Mouse (Mus musculus) heart, adult 2 months (tissue): ENCODE measurements around the gene Mrps15. TPM values are rescaled to one million over a fixed set of nuclear protein-coding genes. Genes with fewer than 3 reads are reported as not detected.
"Not testable (repeated sequence)": the region's sequence is repeated elsewhere in the genome, so short reads cannot be mapped to it uniquely, and the experiment has no call there.

Experiments used
- DNase-seq, 2 experiments: peaks; one replicate each; pipeline ENCODE4 v3.0.0; 2021
- H3K27ac ChIP-seq: fragments of 200-600 bp; 2 replicates; pipeline ENCODE4 v1.8.1; 2022
- H3K27me3 ChIP-seq: fragments of 200-500 bp; 2 replicates; pipeline ENCODE4 v1.6.1; 2012; ENCODE audit warnings: mild to moderate bottlenecking, low read length, inconsistent platforms, mixed read lengths; ENCODE audit not compliant: control insufficient read depth, insufficient read depth
- H3K36me3 ChIP-seq: fragments of 200-500 bp; 2 replicates; pipeline ENCODE4 v1.6.1; 2012; ENCODE audit warnings: low read length, inconsistent platforms; ENCODE audit not compliant: control insufficient read depth, insufficient read depth
- H3K4me1 ChIP-seq: fragments of 200-500 bp; 2 replicates; pipeline ENCODE4 v1.6.1; 2011; ENCODE audit warnings: low read length; ENCODE audit not compliant: control insufficient read depth, insufficient read depth
- H3K4me3 ChIP-seq: fragments of 200-600 bp; 2 replicates; pipeline ENCODE4 v1.8.1; 2022
- H3K79me2 ChIP-seq: fragments of 200-500 bp; replicated peaks from 2 replicates; pipeline ENCODE4 v1.6.1; 2012; ENCODE audit warnings: mild to moderate bottlenecking, inconsistent platforms, low read length, moderate library complexity, mixed read lengths; ENCODE audit not compliant: control insufficient read depth, insufficient read depth
- H3K9ac ChIP-seq: fragments of 200-500 bp; 2 replicates; pipeline ENCODE4 v1.6.1; 2012; ENCODE audit warnings: low read depth, mild to moderate bottlenecking, control low read depth, inconsistent platforms, low read length, mixed read lengths
- CTCF ChIP-seq: fragments of 200-600 bp; IDR thresholded peaks from 2 replicates; pipeline ENCODE4 v1.8.1; 2022; ENCODE audit warnings: antibody characterized with exemption, mild to moderate bottlenecking, moderate library complexity
- EP300 ChIP-seq: fragments of 200-500 bp; IDR thresholded peaks from 2 replicates; pipeline ENCODE4 v1.6.1; 2011; ENCODE audit warnings: low read depth, low read length, control low read depth; ENCODE audit not compliant: insufficient read depth
- POLR2A ChIP-seq: fragments of 200-500 bp; IDR thresholded peaks from 2 replicates; pipeline ENCODE4 v1.6.1; 2011; ENCODE audit warnings: mild to moderate bottlenecking, low read depth, low read length, control low read depth; ENCODE audit not compliant: insufficient read depth
- WGBS: fragments of 180-500 bp; shearing (Covaris S2); methylation state at CpG from one replicate; pipeline ENCODE4 v1.1.7; 2018; 5-methylcytosine and 5-hydroxymethylcytosine counted together
- intact Hi-C: fragments of 180-260 bp; cut with DNase I; formaldehyde crosslinking; loops from one replicate; pipeline ENCODE4 v1.15.1; 2025
- polyA plus RNA-seq: library from polyadenylated mRNA; depleted of rRNA; stranded (reverse); fragments of >200 nt; gene quantifications from 2 replicates; pipeline ENCODE4 v1.2.3, GENCODE M21; 2012
- total RNA-seq, 2 experiments: library from RNA; stranded (reverse); gene quantifications; 2 replicates each; pipeline ENCODE4 v1.2.3; 2021

The Mrps15 gene
- total and polyA plus RNA-seq, 3 experiments, result 40.4 to 78.1 (median 74.9) TPM

DNA sequence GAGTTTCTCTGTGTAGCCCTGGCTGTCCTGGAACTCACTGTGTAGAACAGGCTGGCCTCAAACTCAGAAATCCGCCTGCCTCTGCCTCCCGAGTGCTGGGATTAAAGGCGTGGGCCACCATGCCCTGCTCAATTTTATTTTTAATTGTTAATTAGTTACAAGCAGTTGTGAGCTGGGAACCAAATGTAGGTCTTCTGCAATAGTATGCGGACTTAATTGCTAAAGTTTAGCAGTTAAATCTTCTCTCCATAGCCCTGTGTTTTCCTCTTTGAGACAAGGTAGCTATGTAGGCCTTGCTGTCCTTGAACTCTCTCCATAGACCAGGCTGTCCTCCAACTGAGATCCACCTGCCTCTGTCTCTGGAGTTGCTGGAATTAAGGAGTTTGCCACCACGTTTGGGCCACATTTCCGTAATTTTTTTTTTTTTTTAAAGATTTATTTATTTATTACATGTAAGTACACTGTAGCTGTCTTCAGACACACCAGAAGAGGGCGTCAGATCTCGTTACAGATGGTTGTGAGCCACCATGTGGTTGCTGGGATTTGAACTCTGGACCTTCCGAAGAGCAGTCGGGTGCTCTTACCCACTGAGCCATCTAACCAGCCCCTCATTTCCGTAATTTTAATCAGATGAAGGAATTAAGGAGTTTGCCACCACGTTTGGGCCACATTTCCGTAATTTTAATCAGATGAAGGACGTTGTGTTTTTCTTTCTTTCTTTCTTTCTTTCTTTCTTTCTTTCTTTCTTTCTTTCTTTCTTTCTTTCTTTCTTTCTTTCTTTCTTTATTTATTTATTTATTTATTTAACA lies 49.1 kb downstream of the Mrps15 start:
- peak; percentile 16; the same call in 1 of the 2 replicates for TF ChIP-seq CTCF

GRCm38 (mm10) chr4:126096464-126097111 lies 49.9 kb downstream of the Mrps15 start, which contains the start of gene Lsm10:
Lsm10 (plus strand) TSS chr4:126096623.
- peak within 1 kb of the TSS; percentile 88 for H3K27ac ChIP-seq
- H3K79me2 ChIP-seq, result 0 out of 2 replicates have a peak, but pooled peaks cover 1% of the 10 kb centered on the region
- peak; percentile 94 to 97 for DNase-seq
- H3K9ac ChIP-seq, result peak within 1 kb of the TSS; percentile 87
- no peaks in the 10 kb centered on the region for H3K27me3 ChIP-seq
- intact Hi-C loops, result no loop called here
- TF ChIP-seq CTCF (0 out of 2 replicates have a peak, but pooled peaks have one; percentile 4), EP300 (peak; percentile 47; the same call in 1 of the 2 replicates), POLR2A (peak; percentile 88)
- peaks cover 5% of the 10 kb centered on the region for H3K4me1 ChIP-seq
- 2% methylated on average over 37 of the region's 37 CpGs for WGBS
- peak within 1 kb of the TSS; percentile 80 for H3K4me3 ChIP-seq
- H3K36me3 ChIP-seq, result no peaks in the 10 kb centered on the region

More for the DNA sequence above, 49.1 kb downstream of the Mrps15 start:
- H3K4me3 ChIP-seq, H3K4me1 ChIP-seq, H3K79me2 ChIP-seq, H3K36me3 ChIP-seq, H3K9ac ChIP-seq, H3K27me3 ChIP-seq, intact Hi-C loops, DNase-seq: not testable (repeated sequence)
- WGBS, result 49% methylated on average over 14 of the region's 14 CpGs
- H3K27ac ChIP-seq, result peak overlapping the region; percentile 88

DNA sequence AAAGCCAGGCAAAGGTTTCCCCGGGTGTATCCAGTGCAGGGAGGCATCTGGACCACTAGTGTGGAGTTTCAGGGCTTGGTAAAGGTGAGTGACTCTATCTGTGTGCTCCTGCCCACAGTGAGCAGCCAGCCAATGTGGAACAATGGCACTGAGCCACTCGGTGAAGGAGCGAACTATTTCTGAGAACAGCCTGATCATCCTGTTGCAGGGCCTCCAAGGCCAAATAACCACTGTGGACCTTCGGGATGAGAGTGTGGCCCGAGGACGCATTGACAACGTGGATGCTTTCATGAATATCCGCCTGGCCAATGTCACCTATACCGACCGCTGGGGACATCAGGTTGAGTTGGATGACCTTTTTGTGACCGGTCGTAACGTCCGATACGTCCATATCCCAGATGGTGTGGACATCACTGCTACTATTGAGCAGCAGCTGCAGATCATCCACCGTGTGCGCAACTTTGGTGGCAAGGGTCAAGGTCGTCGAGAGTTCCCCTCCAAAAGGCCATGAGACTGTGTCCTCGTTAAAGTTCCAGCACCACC lies 51.1 kb downstream of the Mrps15 start:
- H3K27ac ChIP-seq, result no peak overlapping the region
- peaks cover 7% of the 10 kb centered on the region for H3K4me1 ChIP-seq
- intact Hi-C loops, result no loop called here
- H3K36me3 ChIP-seq, result 0 out of 2 replicates have a peak, but pooled peaks cover 3% of the 10 kb centered on the region
- no peaks in the 10 kb centered on the region for H3K27me3 ChIP-seq
- no peak for TF ChIP-seq EP300
- no peak for TF ChIP-seq CTCF
- TF ChIP-seq POLR2A, result no peak
- 0 out of 2 replicates have a peak, but pooled peaks cover 1% of the 10 kb centered on the region for H3K79me2 ChIP-seq
- no peak overlapping the region for H3K4me3 ChIP-seq
- no peak overlapping the region for H3K9ac ChIP-seq
- no peak for DNase-seq
- 86% methylated on average over 20 of the region's 20 CpGs for WGBS

DNA sequence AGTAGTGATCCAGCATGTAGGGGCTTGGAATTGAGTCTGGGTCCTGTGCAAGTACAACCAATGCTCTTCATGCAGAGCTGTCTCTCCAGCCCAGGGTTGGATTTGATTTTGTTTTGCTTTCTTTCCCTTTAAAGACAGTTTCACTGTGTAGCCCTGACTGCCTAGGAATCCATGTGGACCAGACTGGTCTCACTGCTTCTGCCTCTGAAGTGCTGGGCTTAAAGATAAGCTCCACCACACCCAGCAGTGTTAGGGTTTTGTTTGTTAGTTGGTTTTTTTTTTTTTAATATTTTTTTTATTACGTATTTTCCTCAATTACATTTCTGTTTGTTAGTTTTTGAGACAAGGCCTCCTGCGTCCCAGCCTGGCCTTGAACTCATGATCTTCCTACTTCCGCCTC lies 52.6 kb downstream of the Mrps15 start:
- peaks cover 9% of the 10 kb centered on the region for H3K4me1 ChIP-seq
- no peak overlapping the region for H3K4me3 ChIP-seq
- DNase-seq, result no peak
- TF ChIP-seq EP300 (no peak), POLR2A (no peak)
- H3K27ac ChIP-seq, result no peak overlapping the region; the same call in 1 of the 2 replicates
- 0 out of 2 replicates have a peak, but pooled peaks cover 2% of the 10 kb centered on the region for H3K79me2 ChIP-seq
- 0 out of 2 replicates have a peak, but pooled peaks cover 3% of the 10 kb centered on the region for H3K36me3 ChIP-seq
- WGBS, result 93% methylated on average over 3 of the region's 3 CpGs
- intact Hi-C loops, result no loop called here
- no peaks in the 10 kb centered on the region for H3K27me3 ChIP-seq
- H3K9ac ChIP-seq, result no peak overlapping the region

DNA sequence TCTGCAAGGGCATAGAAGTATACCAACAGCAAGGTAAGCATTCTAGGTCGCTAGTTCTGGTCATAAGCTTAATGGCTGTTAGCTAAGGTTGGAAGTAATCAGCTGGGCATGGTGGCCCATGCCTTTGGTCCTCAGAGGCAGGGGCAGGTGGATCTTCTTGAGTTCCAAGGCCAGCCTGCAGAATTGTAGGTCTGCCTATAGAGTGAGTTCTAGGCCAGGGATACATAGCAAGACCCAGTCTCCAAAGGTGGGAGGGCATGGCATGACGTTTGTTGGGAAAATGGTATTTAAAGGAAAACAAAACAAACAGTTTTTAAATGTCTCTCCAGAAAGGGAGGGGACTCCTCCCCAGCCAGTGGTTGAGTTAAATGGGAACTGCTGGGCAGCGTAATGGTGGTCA lies 54.0 kb downstream of the Mrps15 start:
- TF ChIP-seq CTCF, result no peak
- TF ChIP-seq EP300, result no peak
- no peak for TF ChIP-seq POLR2A
- 0 out of 2 replicates have a peak, but pooled peaks cover 3% of the 10 kb centered on the region for H3K36me3 ChIP-seq
- H3K4me3 ChIP-seq, result no peak overlapping the region
- intact Hi-C loops, result loop anchor here (5.0 kb wide), 1 partner anchor 162 kb away; the partner anchor contains the start of gene Trappc3
- no peak overlapping the region; the same call in 1 of the 2 replicates for H3K27ac ChIP-seq
- H3K79me2 ChIP-seq, result peaks cover 3% of the 10 kb centered on the region; the same call in 1 of the 2 replicates
- H3K4me1 ChIP-seq, result peaks cover 12% of the 10 kb centered on the region
- H3K27me3 ChIP-seq, result no peaks in the 10 kb centered on the region
- 88% methylated on average over 3 of the region's 3 CpGs for WGBS
- DNase-seq, result no peak
- no peak overlapping the region for H3K9ac ChIP-seq
